In the genomic region with DNA sequence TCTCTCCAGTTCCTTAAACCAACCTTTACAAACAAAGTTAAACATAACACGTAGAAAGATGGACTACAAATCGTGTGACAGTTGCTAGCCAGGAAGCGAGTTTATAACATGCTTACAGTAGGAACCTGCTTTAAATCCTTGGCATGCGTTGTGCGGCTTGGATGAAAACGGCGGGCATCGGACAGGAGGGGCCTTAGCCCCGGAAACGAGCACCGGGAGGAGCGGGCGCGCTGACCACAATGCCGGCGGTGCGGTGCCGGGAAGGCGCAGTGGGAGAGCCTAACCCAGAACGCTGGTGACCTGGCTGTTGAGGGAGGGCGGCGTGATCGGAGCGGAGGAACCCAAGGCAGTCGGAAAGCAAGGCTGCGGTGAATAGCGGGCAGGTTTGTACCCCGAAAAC, we compare ENCODE assay signal across 8 mouse cellular contexts. TPM values are rescaled to one million over a fixed set of nuclear protein-coding genes. Genes with fewer than 3 reads are reported as not detected.
DNase-seq lines count a peak whose midpoint lies in the region; ATAC-seq and TF ChIP-seq lines count a peak whose summit lies in the region.

No protein-coding gene starts in this region.

- H3K27me3 ChIP-seq in kidney, adult 2 months (replicated peaks; ENCODE audit: control insufficient read depth, insufficient read depth, low read length): 0 out of 2 replicates have a peak, but pooled peaks cover 3% of the 10 kb centered on the region
- H3K27me3 ChIP-seq in heart, postnatal 0 days (ENCODE audit: control insufficient read depth, insufficient read depth, low read length): peaks cover 8% of the 10 kb centered on the region; the same call in 1 of the 2 replicates
- H3K27me3 ChIP-seq in limb, embryonic 13.5 days: peaks cover 19% of the 10 kb centered on the region

- H3K4me3 ChIP-seq in kidney, adult 2 months (ENCODE audit: insufficient read depth, low read depth, low read length): peak overlapping the region; percentile 59
- H3K4me3 ChIP-seq in heart, postnatal 0 days (ENCODE audit: low read depth, low read length): peak overlapping the region; percentile 54
- H3K4me3 ChIP-seq in limb, embryonic 13.5 days: peak overlapping the region; percentile 53

- no peak for TF ChIP-seq POLR2A in kidney, adult 2 months (IDR thresholded peaks at IDR 0.05; ENCODE audit: low read depth, low read length)
- TF ChIP-seq POLR2A in brain, embryonic 14.5 days (IDR thresholded peaks at IDR 0.05; ENCODE audit: borderline replicate concordance, extremely low read depth, insufficient read depth, insufficient read length, poor library complexity, severe bottlenecking): no peak

- H3K9ac ChIP-seq in heart, postnatal 0 days (replicated peaks; ENCODE audit: low read depth, low read length): peak overlapping the region; percentile 50
- peak overlapping the region; percentile 70 for H3K9ac ChIP-seq in limb, embryonic 13.5 days

- peak; percentile 9 for DNase-seq in kidney, adult 2 months
- no peak for DNase-seq in kidney, adult 9 months
- peak; percentile 31 for DNase-seq in brain, embryonic 14.5 days (ENCODE audit: low read depth)
- DNase-seq in heart, postnatal 0 days (ENCODE audit: low spot score): no peak
- DNase-seq in naive thymus-derived CD4-positive, alpha-beta T cell, adult 2 months (ENCODE audit: low read depth): peak; percentile 20
- DNase-seq in layer of hippocampus, postnatal 10 days (ENCODE audit: low spot score in 2 of 2): no peak
- DNase-seq in layer of hippocampus, adult 8-10 months (ENCODE audit: low spot score in 2 of 2): no peak

- WGBS in kidney, adult 2 months: 2% methylated on average over 28 of the region's 28 CpGs
- 2% methylated on average over 28 of the region's 28 CpGs for WGBS in heart, postnatal 0 days
- 2% methylated on average over 28 of the region's 28 CpGs for WGBS in limb, embryonic 13.5 days

- no peaks in the 10 kb centered on the region for H3K9me3 ChIP-seq in heart, postnatal 0 days (replicated peaks; ENCODE audit: control insufficient read depth, low read length)
- no peaks in the 10 kb centered on the region for H3K9me3 ChIP-seq in limb, embryonic 13.5 days

- no peak for TF ChIP-seq CTCF in kidney, adult 2 months (conservative IDR thresholded peaks at IDR 0.05; ENCODE audit: insufficient read depth, insufficient read length, low read depth, low read length)
- TF ChIP-seq CTCF in brain, embryonic 14.5 days (IDR thresholded peaks at IDR 0.05; ENCODE audit: borderline replicate concordance, extremely low read depth, insufficient read depth, insufficient read length): no peak
- TF ChIP-seq CTCF in heart, postnatal 0 days (IDR thresholded peaks at IDR 0.05; ENCODE audit: low read depth): no peak

- no peak for ATAC-seq in heart, postnatal 0 days (ENCODE audit: insufficient read depth, low read depth)
- no peak for ATAC-seq in limb, embryonic 13.5 days (ENCODE audit: low FRiP score, low read depth)

- TF ChIP-seq EP300 in heart, postnatal 0 days (IDR thresholded peaks at IDR 0.05; ENCODE audit: low read depth): no peak

- H3K36me3 ChIP-seq in kidney, adult 2 months (ENCODE audit: control insufficient read depth, insufficient read depth, low read length): no peaks in the 10 kb centered on the region
- no peaks in the 10 kb centered on the region for H3K36me3 ChIP-seq in heart, postnatal 0 days (replicated peaks; ENCODE audit: control insufficient read depth, insufficient read depth, low read length)
- no peaks in the 10 kb centered on the region for H3K36me3 ChIP-seq in limb, embryonic 13.5 days

- H3K27ac ChIP-seq in kidney, adult 2 months (ENCODE audit: insufficient read depth, low read depth, low read length): no peak overlapping the region
- H3K27ac ChIP-seq in heart, postnatal 0 days (ENCODE audit: low read depth): no peak overlapping the region
- no peak overlapping the region for H3K27ac ChIP-seq in limb, embryonic 13.5 days

- H3K4me1 ChIP-seq in kidney, adult 2 months (ENCODE audit: control insufficient read depth, insufficient read depth, low read length): no peaks in the 10 kb centered on the region
- H3K4me1 ChIP-seq in heart, postnatal 0 days (ENCODE audit: control insufficient read depth, insufficient read depth): no peaks in the 10 kb centered on the region
- 0 out of 2 replicates have a peak, but pooled peaks cover 6% of the 10 kb centered on the region for H3K4me1 ChIP-seq in limb, embryonic 13.5 days

- H3K4me2 ChIP-seq in heart, postnatal 0 days (ENCODE audit: low read depth, low read length): peak overlapping the region; percentile 85
- H3K4me2 ChIP-seq in limb, embryonic 13.5 days (replicated peaks): peak overlapping the region; percentile 90

RNA-seq across cellular contexts. Expression of a gene that starts 30.4 kb away (rescaled TPM):
- polyA plus RNA-seq in kidney, adult 2 months (2012; rRNA removed): 105 TPM in 2 replicates
- 108 and 149 TPM in 2 replicates for polyA plus RNA-seq in brain, embryonic 14.5 days (2012; rRNA removed)
- total RNA-seq in heart, postnatal 0 days (2014; rRNA removed; ENCODE audit: low replicate concordance): 88.8 and 103 TPM in 2 replicates
- polyA plus RNA-seq in heart, postnatal 0 days (2015; fragmentation: Nextera tagmentation; extraction: Ambion mirVana): 108 and 114 TPM in 2 replicates
- 207 and 208 TPM in 2 replicates for polyA plus RNA-seq in limb, embryonic 13.5 days (2015; fragmentation: Nextera tagmentation; extraction: Ambion mirVana)
- total RNA-seq in layer of hippocampus, postnatal 10 days (2021): 100 to 1,000 TPM; 199 to 200 TPM
- 100 to 1,000 TPM; 166 to 196 (median 174) TPM for total RNA-seq in layer of hippocampus, adult 8-10 months (2022)

RNA-seq across cellular contexts. Expression of a gene that starts 32.5 kb away (rescaled TPM):
- 70.6 and 90.5 TPM in 2 replicates for polyA plus RNA-seq in kidney, adult 2 months (2012; rRNA removed)
- polyA plus RNA-seq in brain, embryonic 14.5 days (2012; rRNA removed): 178 and 208 TPM in 2 replicates
- total RNA-seq in heart, postnatal 0 days (2014; rRNA removed; ENCODE audit: low replicate concordance): 21.8 and 35.6 TPM in 2 replicates
- 13.4 and 14.1 TPM in 2 replicates for polyA plus RNA-seq in heart, postnatal 0 days (2015; fragmentation: Nextera tagmentation; extraction: Ambion mirVana)
- 49.9 and 51.8 TPM in 2 replicates for polyA plus RNA-seq in limb, embryonic 13.5 days (2015; fragmentation: Nextera tagmentation; extraction: Ambion mirVana)
- 100 to 1,000 TPM; 118 to 123 TPM for total RNA-seq in layer of hippocampus, postnatal 10 days (2021)
- total RNA-seq in layer of hippocampus, adult 8-10 months (2022): 100 to 1,000 TPM; 113 to 133 (median 125) TPM

RNA-seq across cellular contexts. Expression of a gene that starts 48.6 kb away (rescaled TPM):
- polyA plus RNA-seq in kidney, adult 2 months (2012; rRNA removed): 219 and 227 TPM in 2 replicates
- 107 and 118 TPM in 2 replicates for polyA plus RNA-seq in brain, embryonic 14.5 days (2012; rRNA removed)
- 151 and 153 TPM in 2 replicates for total RNA-seq in heart, postnatal 0 days (2014; rRNA removed; ENCODE audit: low replicate concordance)
- polyA plus RNA-seq in heart, postnatal 0 days (2015; fragmentation: Nextera tagmentation; extraction: Ambion mirVana): 199 and 205 TPM in 2 replicates
- polyA plus RNA-seq in limb, embryonic 13.5 days (2015; fragmentation: Nextera tagmentation; extraction: Ambion mirVana): 135 and 137 TPM in 2 replicates
- 100 to 1,000 TPM in 1 of 2 experiments, 10 to 100 TPM in 1; 88.2 to 106 TPM for total RNA-seq in layer of hippocampus, postnatal 10 days (2021)
- 10 to 100 TPM; 68.9 to 84.1 (median 80.1) TPM for total RNA-seq in layer of hippocampus, adult 8-10 months (2022)

RNA-seq across cellular contexts. Expression of a gene that starts 49.0 kb away (rescaled TPM):
- polyA plus RNA-seq in kidney, adult 2 months (2012; rRNA removed): 1.2 and 1.5 TPM in 2 replicates
- polyA plus RNA-seq in brain, embryonic 14.5 days (2012; rRNA removed): 0.38 and 0.81 TPM in 2 replicates
- not detected in 2 replicates for total RNA-seq in heart, postnatal 0 days (2014; rRNA removed; ENCODE audit: low replicate concordance)
- polyA plus RNA-seq in heart, postnatal 0 days (2015; fragmentation: Nextera tagmentation; extraction: Ambion mirVana): 0.34 and 0.40 TPM in 2 replicates
- 0.71 and 0.72 TPM in 2 replicates for polyA plus RNA-seq in limb, embryonic 13.5 days (2015; fragmentation: Nextera tagmentation; extraction: Ambion mirVana)
- under 1 TPM; 0.43 to 0.51 TPM for total RNA-seq in layer of hippocampus, postnatal 10 days (2021)
- 1 to 10 TPM in 2 of 4 experiments, under 1 TPM in 2; 0.41 to 3.3 (median 1.6) TPM for total RNA-seq in layer of hippocampus, adult 8-10 months (2022)

RNA-seq across cellular contexts. Expression of a gene that starts 49.9 kb away (rescaled TPM):
- 117 and 120 TPM in 2 replicates for polyA plus RNA-seq in kidney, adult 2 months (2012; rRNA removed)
- polyA plus RNA-seq in brain, embryonic 14.5 days (2012; rRNA removed): 45.5 and 64.3 TPM in 2 replicates
- total RNA-seq in heart, postnatal 0 days (2014; rRNA removed; ENCODE audit: low replicate concordance): 14.8 and 17.1 TPM in 2 replicates
- polyA plus RNA-seq in heart, postnatal 0 days (2015; fragmentation: Nextera tagmentation; extraction: Ambion mirVana): 14.9 and 17.0 TPM in 2 replicates
- 38.6 and 38.7 TPM in 2 replicates for polyA plus RNA-seq in limb, embryonic 13.5 days (2015; fragmentation: Nextera tagmentation; extraction: Ambion mirVana)
- total RNA-seq in layer of hippocampus, postnatal 10 days (2021): 10 to 100 TPM; 20.8 to 23.2 TPM
- total RNA-seq in layer of hippocampus, adult 8-10 months (2022): 10 to 100 TPM; 31.7 to 46.5 (median 42.0) TPM

Comparison
In these comparisons a context has a peak if more than half of its experiments do, and no peak if none do; other contexts are left out.
1. DNase-seq: peak in kidney, adult 2 months (single experiment), brain, embryonic 14.5 days (single experiment) and naive thymus-derived CD4-positive, alpha-beta T cell, adult 2 months (single experiment); none in kidney, adult 9 months (single experiment), heart, postnatal 0 days (single experiment), layer of hippocampus, postnatal 10 days (0 of 2) and layer of hippocampus, adult 8-10 months (0 of 2).
2. Peak in every context shown above with its lines, with median percentiles within 50 percentile points of each other: H3K4me3 ChIP-seq.